Mouse (Mus musculus) embryonic facial prominence, embryonic 11.5 days (tissue): ENCODE data around the gene Scube2. TPM values are rescaled to one million over a fixed set of nuclear protein-coding genes. Genes with fewer than 3 reads are reported as not detected.

Source experiments
- ATAC-seq: fragments of 200-750 bp; cut with Nextera tagmentation; replicated peaks from 2 replicates; pipeline ENCODE4 v1.8.0; 2017; ENCODE audit warnings: low read depth; ENCODE audit not compliant: insufficient number of reproducible peaks, low FRiP score, low TSS enrichment
- DNase-seq: peaks from one replicate; pipeline ENCODE4 v3.0.0-alpha.2; 2015; ENCODE audit warnings: low spot score
- H3K27ac ChIP-seq: fragments of 300-500 bp; sonication (generic); replicated peaks from 2 replicates; pipeline ENCODE4 v1.5.1; 2014; ENCODE audit warnings: mild to moderate bottlenecking, low read depth, low read length, control low read depth
- H3K27me3 ChIP-seq: fragments of 300-500 bp; sonication (generic); 2 replicates; pipeline ENCODE4 v1.6.1; 2014; ENCODE audit warnings: mild to moderate bottlenecking, low read length, moderate library complexity, mixed read lengths; ENCODE audit not compliant: control insufficient read depth, insufficient read depth
- H3K36me3 ChIP-seq: fragments of 300-500 bp; sonication (generic); replicated peaks from 2 replicates; pipeline ENCODE4 v1.6.1; 2014; ENCODE audit warnings: low read depth, mild to moderate bottlenecking, low read length, moderate library complexity, mixed read lengths; ENCODE audit not compliant: control insufficient read depth, insufficient read depth
- H3K4me1 ChIP-seq: fragments of 300-500 bp; sonication (generic); 2 replicates; pipeline ENCODE4 v1.6.1; 2014; ENCODE audit warnings: low read length, mixed read lengths; ENCODE audit not compliant: control insufficient read depth, insufficient read depth
- H3K4me2 ChIP-seq: fragments of 300-500 bp; sonication (generic); 2 replicates; pipeline ENCODE4 v1.6.1; 2014; ENCODE audit warnings: low read depth, mild to moderate bottlenecking, control low read depth, low read length, moderate library complexity
- H3K4me3 ChIP-seq: fragments of 300-500 bp; sonication (generic); 2 replicates; pipeline ENCODE4 v1.5.1; 2014; ENCODE audit warnings: low read depth, low read length, control low read depth
- H3K9ac ChIP-seq: fragments of 300-500 bp; sonication (generic); replicated peaks from 2 replicates; pipeline ENCODE4 v1.6.1; 2014; ENCODE audit warnings: mild to moderate bottlenecking, control low read depth, low read length
- H3K9me3 ChIP-seq: fragments of 300-500 bp; sonication (generic); replicated peaks from 2 replicates; pipeline ENCODE4 v1.6.1; 2016; ENCODE audit warnings: mild to moderate bottlenecking, low read length, inconsistent platforms, mixed read lengths; ENCODE audit not compliant: control insufficient read depth
- WGBS: fragments of 180-500 bp; shearing (Covaris S2); extraction: QIAGEN DNeasy Blood & Tissue Kit; methylation state at CpG from one replicate; pipeline ENCODE4 v1.1.7; 2014; 5-methylcytosine and 5-hydroxymethylcytosine counted together
- polyA plus RNA-seq: library from polyadenylated mRNA; unstranded; fragments of >200 nt; fragmentation: Nextera tagmentation; extraction: Ambion mirVana; gene quantifications from 2 replicates; pipeline ENCODE4 v1.2.1, GENCODE M21; 2014

Scube2 gene
- polyA plus RNA-seq, 1 experiment from 2014 or later = 0.28 TPM

DNA sequence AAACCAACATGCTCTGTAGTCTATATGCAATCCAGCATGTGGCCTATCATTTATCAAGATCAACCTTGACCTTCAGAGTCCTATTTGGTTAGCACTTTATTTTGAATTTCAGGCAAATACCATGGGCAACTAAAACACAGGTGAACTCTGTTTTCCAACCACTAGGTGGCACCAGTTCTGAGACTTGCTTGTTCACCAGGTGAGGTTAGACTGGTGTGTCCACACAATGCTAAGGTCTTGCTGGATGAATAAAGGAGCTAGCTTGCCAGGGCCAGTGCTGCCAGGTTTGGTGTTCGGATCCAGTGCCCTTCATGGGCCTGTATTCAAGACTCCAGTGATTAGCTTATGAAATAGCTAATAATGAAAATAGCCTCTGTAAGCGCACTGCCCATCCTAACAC is 72.7 kb downstream of the Scube2 start:
- Histone ChIP-seq H3K4me2 (no peak overlapping the region), H3K27me3 (no peaks in the 10 kb centered on the region), H3K9me3 (no peaks in the 10 kb centered on the region), H3K9ac (no peak overlapping the region), H3K27ac (no peak overlapping the region), H3K4me1 (no peaks in the 10 kb centered on the region), H3K36me3 (no peaks in the 10 kb centered on the region), H3K4me3 (no peak overlapping the region)
- no peak for ATAC-seq
- WGBS = 80% methylated on average over 2 of the region's 2 CpGs
- DNase-seq = peak; percentile 82

GRCm38 (mm10) chr7:109790818-109791217 is 74.7 kb downstream of the Scube2 start:
- Histone ChIP-seq H3K4me2 (no peak overlapping the region), H3K36me3 (no peaks in the 10 kb centered on the region), H3K9me3 (no peaks in the 10 kb centered on the region), H3K9ac (no peak overlapping the region), H3K27me3 (no peaks in the 10 kb centered on the region), H3K27ac (no peak overlapping the region), H3K4me1 (no peaks in the 10 kb centered on the region), H3K4me3 (no peak overlapping the region)
- DNase-seq (peak; percentile 6), ATAC-seq (0 out of 2 replicates have a peak, but pooled peaks have one; percentile 23)
- WGBS = 65% methylated on average over 3 of the region's 3 CpGs

DNA sequence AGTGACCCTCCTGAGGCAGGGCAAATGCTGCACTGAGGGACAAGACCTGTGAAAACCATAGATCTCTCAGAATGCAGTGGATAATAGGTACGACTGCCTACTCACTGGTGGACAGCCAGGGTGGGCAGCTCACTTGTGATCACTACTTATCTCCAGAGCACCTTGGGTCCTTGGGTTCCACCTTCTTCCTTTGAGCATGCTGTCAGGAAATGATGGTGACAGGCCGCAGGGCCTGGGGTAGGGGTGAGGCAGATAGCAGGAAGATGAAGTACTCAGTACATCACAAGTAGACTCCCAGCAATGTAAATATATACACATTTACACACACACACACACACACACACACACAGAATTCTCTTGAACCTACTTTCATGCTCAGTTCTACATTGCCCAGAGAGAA is 77.6 kb downstream of the Scube2 start:
- WGBS = 85% methylated on average over 2 of the region's 2 CpGs
- no peaks in the 10 kb centered on the region for H3K9me3 ChIP-seq

DNA sequence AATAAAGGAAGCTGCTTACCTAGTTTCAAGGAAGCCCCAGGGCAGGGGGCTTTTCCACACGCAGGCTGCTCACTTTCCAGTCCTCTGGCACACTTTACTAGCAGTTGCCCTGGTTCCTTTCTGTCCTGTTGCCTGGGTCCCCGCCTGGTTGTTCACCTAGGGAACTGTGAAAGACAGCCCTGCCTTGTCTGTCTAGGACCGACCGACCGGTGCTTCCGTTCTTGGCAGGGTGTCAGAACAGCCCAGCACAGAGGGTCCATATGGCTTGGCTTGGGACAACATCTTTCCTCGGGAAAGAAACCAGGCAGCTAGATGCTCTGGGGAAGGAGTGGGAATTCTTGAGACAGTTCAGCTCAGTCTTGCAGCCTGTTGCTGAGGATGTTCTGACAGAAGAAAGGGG is 82.2 kb downstream of the Scube2 start:
- peaks cover 2% of the 10 kb centered on the region for H3K4me1 ChIP-seq
- H3K4me2 ChIP-seq = no peak overlapping the region
- peaks cover 21% of the 10 kb centered on the region for H3K27me3 ChIP-seq
- no peak overlapping the region for H3K27ac ChIP-seq
- no peaks in the 10 kb centered on the region for H3K9me3 ChIP-seq
- H3K9ac ChIP-seq = no peak overlapping the region
- no peaks in the 10 kb centered on the region for H3K36me3 ChIP-seq
- DNase-seq (no peak), ATAC-seq (no peak)
- H3K4me3 ChIP-seq = no peak overlapping the region
- 47% methylated on average over 7 of the region's 7 CpGs for WGBS

More for the DNA sequence above, 77.6 kb downstream of the Scube2 start:
- Histone ChIP-seq H3K36me3 (no peaks in the 10 kb centered on the region), H3K4me3 (no peak overlapping the region), H3K4me1 (no peaks in the 10 kb centered on the region), H3K9ac (no peak overlapping the region), H3K4me2 (no peak overlapping the region), H3K27ac (no peak overlapping the region), H3K27me3 (no peaks in the 10 kb centered on the region; the same call in 1 of the 2 replicates)
- no peak for ATAC-seq
- DNase-seq = no peak

DNA sequence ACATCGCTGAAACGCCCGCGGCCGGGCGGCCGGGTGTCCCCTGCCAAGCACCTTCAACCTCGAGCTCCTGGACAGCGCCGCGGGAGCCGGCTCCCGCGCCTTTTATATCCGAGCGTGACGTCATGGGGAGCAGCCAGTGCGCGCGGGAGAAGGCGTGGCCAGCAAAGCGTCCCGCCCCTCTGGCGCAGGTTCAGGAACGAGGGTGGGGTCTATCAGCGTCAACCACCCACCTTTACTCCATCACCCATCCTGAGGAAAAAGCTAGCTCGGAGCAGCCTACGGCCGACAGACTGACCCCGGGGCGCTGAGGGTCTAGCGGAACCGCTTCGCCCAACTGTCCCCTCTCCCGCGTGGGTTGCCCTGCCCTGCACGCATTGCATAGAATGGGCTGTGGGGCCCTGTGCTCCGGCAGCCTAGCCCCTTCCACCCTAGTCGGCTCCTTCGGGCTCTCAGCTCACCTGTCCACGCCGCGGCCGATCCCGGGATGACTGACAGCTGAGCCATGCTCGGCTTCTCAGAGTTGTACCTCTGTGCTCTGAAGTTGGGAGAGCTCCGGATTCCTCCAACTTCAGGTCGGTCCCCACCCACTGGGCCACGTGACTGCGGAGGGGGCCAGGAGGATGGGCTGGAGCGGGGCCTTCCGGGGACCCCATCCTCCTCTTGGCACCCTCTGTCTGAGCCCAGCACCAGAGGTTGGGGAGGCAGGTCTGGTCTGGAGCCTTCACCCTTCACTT is 83.8 kb downstream of the Scube2 start, which contains the start of gene Nrip3:
TSS of gene Nrip3 (minus strand) at position 556 of the 734 bp plus-strand sequence.
- no peaks in the 10 kb centered on the region for H3K36me3 ChIP-seq
- WGBS = 2% methylated on average over 50 of the region's 52 CpGs
- no peaks in the 10 kb centered on the region for H3K9me3 ChIP-seq
- H3K27me3 ChIP-seq = peaks cover 21% of the 10 kb centered on the region
- peak; percentile 84 for DNase-seq
- H3K9ac ChIP-seq = no peak within 1 kb of the TSS
- ATAC-seq = peak; percentile 87
- peaks cover 2% of the 10 kb centered on the region for H3K4me1 ChIP-seq
- H3K27ac ChIP-seq = no peak within 1 kb of the TSS
- peak within 1 kb of the TSS; percentile 43 for H3K4me3 ChIP-seq
- peak within 1 kb of the TSS; percentile 94 for H3K4me2 ChIP-seq

GRCm38 (mm10) chr7:109781087-109781469 is 84.4 kb downstream of the Scube2 start:
- Histone ChIP-seq H3K9me3 (no peaks in the 10 kb centered on the region), H3K36me3 (no peaks in the 10 kb centered on the region), H3K27ac (no peak overlapping the region), H3K4me1 (peaks cover 2% of the 10 kb centered on the region), H3K4me3 (peak overlapping the region; percentile 43), H3K4me2 (peak overlapping the region; percentile 94), H3K27me3 (peaks cover 21% of the 10 kb centered on the region), H3K9ac (no peak overlapping the region)
- DNase-seq = no peak
- WGBS = 2% methylated on average over 24 of the region's 24 CpGs
- peak; percentile 61 for ATAC-seq

DNA sequence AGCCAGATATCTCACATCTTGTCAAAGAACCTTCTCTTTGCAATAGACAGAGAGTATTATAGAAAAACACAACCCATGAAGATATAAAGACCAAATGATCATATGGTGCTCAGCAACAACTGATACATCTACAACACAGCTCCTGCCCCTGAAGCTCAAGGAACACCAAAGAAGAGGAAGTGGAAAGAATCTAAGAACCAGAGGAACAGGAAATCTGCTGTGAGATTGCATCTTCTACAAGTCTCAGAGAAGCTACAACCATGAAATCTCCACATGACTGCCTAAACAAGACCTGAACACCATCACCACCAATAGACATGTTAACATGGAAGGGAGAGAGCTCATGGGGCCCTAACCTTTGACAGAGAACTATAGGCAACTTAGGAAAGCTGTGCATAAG is 93.2 kb downstream of the Scube2 start:
- Histone ChIP-seq H3K27ac (no peak overlapping the region), H3K9me3 (no peaks in the 10 kb centered on the region), H3K9ac (no peak overlapping the region), H3K4me1 (no peaks in the 10 kb centered on the region), H3K27me3 (no peaks in the 10 kb centered on the region), H3K4me3 (no peak overlapping the region), H3K4me2 (no peak overlapping the region), H3K36me3 (no peaks in the 10 kb centered on the region)
- DNase-seq (no peak), ATAC-seq (no peak)

DNA sequence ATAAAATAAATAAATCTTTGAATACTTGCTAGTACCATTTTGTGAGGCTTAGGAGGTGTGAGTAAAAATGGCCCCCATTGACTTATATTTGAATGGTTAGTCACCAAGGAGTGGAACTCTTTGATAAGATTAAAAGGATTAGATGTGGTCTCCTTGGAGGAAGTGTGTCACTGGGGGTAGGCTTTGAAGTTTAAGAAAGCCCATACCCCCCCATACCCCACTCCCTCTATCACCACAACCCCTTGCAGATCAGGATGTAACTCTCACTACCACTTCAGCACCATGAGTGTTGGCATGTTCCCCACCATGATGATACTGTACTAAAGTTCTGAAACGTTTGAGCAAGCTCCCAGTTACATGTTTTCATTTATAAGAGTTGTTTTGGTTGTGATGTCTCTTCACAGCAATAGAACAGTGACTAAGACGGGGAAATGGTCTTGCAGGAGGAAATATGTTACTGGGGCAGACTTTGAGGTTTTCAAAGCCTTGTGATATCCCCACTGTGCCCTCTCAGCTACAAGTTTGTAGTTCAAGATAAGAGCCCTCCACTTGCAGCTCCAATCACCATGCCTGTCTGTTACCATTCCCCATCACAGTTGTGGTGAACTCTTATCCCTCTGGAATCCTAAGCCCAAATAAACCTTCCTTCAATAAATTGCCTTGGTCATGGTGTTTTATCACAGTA is 96.6 kb downstream of the Scube2 start:
- H3K4me2 ChIP-seq = no peak overlapping the region
- ATAC-seq = no peak
- no peaks in the 10 kb centered on the region for H3K36me3 ChIP-seq
- no peaks in the 10 kb centered on the region for H3K27me3 ChIP-seq
- no peak overlapping the region for H3K4me3 ChIP-seq
- WGBS = 50% methylated on average over 2 of the region's 2 CpGs
- H3K9ac ChIP-seq = no peak overlapping the region
- no peaks in the 10 kb centered on the region for H3K9me3 ChIP-seq
- H3K27ac ChIP-seq = no peak overlapping the region
- no peak for DNase-seq
- no peaks in the 10 kb centered on the region for H3K4me1 ChIP-seq
